Mouse (Mus musculus): Measurements from ENCODE around the gene Hoxa4.

GRCm38 (mm10) chr6:52215070-52215469, 23.5 kb upstream of the Hoxa4 start:
- TF ChIP-seq CTCF (IDR thresholded peaks at IDR 0.05; ENCODE audit: low read depth) (no peak), EP300 (IDR thresholded peaks at IDR 0.05; ENCODE audit: low read depth) (no peak)
